Mouse (Mus musculus) intestine, postnatal 0 days (tissue): ENCODE data around the gene Scly. TPM values are rescaled to one million over a fixed set of nuclear protein-coding genes. Genes with fewer than 3 reads are reported as not detected.

Source experiments
- ATAC-seq: fragments of 200-750 bp; cut with Nextera tagmentation; 2 replicates; pipeline ENCODE4 v1.8.0; 2017; ENCODE audit warnings: mild to moderate bottlenecking, moderate TSS enrichment, moderate library complexity
- H3K27ac ChIP-seq: fragments of 300-500 bp; sonication (generic); 2 replicates; pipeline ENCODE4 v1.5.1; 2014; ENCODE audit warnings: mild to moderate bottlenecking, low read depth, low read length, moderate library complexity
- H3K27me3 ChIP-seq: fragments of 300-500 bp; sonication (generic); replicated peaks from 2 replicates; pipeline ENCODE4 v1.6.1; 2014; ENCODE audit warnings: low read length, mixed read lengths; ENCODE audit not compliant: control insufficient read depth, insufficient read depth
- H3K36me3 ChIP-seq: fragments of 300-500 bp; sonication (generic); 2 replicates; pipeline ENCODE4 v1.6.1; 2014; ENCODE audit warnings: mild to moderate bottlenecking, moderate library complexity; ENCODE audit not compliant: control insufficient read depth, insufficient read depth
- H3K4me1 ChIP-seq: fragments of 300-500 bp; sonication (generic); replicated peaks from 2 replicates; pipeline ENCODE4 v1.6.1; 2014; ENCODE audit warnings: antibody characterized with exemption, low read length, mixed read lengths; ENCODE audit not compliant: control insufficient read depth, insufficient read depth
- H3K4me2 ChIP-seq: fragments of 300-500 bp; sonication (generic); replicated peaks from 2 replicates; pipeline ENCODE4 v1.6.1; 2014; ENCODE audit warnings: low read depth, mild to moderate bottlenecking, moderate library complexity
- H3K4me3 ChIP-seq: fragments of 300-500 bp; sonication (generic); 2 replicates; pipeline ENCODE4 v1.5.1; 2014; ENCODE audit warnings: low read depth, low read length
- H3K9ac ChIP-seq: fragments of 300-500 bp; sonication (generic); 2 replicates; pipeline ENCODE4 v1.6.1; 2014; ENCODE audit warnings: mild to moderate bottlenecking, low read depth, low read length
- H3K9me3 ChIP-seq: fragments of 300-500 bp; sonication (generic); 2 replicates; pipeline ENCODE4 v1.6.1; 2016; ENCODE audit warnings: mixed run types; ENCODE audit not compliant: control insufficient read depth
- CTCF ChIP-seq: sonication (generic); IDR thresholded peaks from 2 replicates; pipeline ENCODE4 v1.5.1; 2016; ENCODE audit warnings: low read depth, mild to moderate bottlenecking, control low read depth, antibody characterized with exemption, moderate library complexity
- WGBS: fragments of 180-500 bp; shearing (Covaris S2); extraction: QIAGEN DNeasy Blood & Tissue Kit; methylation state at CpG from one replicate; pipeline ENCODE4 v1.1.7; 2014; 5-methylcytosine and 5-hydroxymethylcytosine counted together
- polyA plus RNA-seq: library from polyadenylated mRNA; unstranded; fragments of >200 nt; fragmentation: Nextera tagmentation; extraction: Ambion mirVana; gene quantifications from 2 replicates; pipeline ENCODE4 v1.2.1, GENCODE M21; 2015

Gene Scly
- polyA plus RNA-seq, 1 experiment from 2014 or later: 20.2 TPM

GRCm38 (mm10) chr1:91364822-91365644, 66.9 kb downstream of the Scly start:
- H3K4me3 ChIP-seq: no peak overlapping the region
- no peak overlapping the region for H3K9ac ChIP-seq
- ATAC-seq: no peak
- H3K36me3 ChIP-seq: no peaks in the 10 kb centered on the region; the same call in 1 of the 2 replicates
- H3K9me3 ChIP-seq: no peaks in the 10 kb centered on the region
- no peak overlapping the region for H3K4me2 ChIP-seq
- no peaks in the 10 kb centered on the region for H3K27me3 ChIP-seq
- H3K27ac ChIP-seq: no peak overlapping the region
- TF ChIP-seq CTCF: no peak
- peaks cover 4% of the 10 kb centered on the region; the same call in 1 of the 2 replicates for H3K4me1 ChIP-seq
- 95% methylated on average over 16 of the region's 16 CpGs for WGBS

DNA sequence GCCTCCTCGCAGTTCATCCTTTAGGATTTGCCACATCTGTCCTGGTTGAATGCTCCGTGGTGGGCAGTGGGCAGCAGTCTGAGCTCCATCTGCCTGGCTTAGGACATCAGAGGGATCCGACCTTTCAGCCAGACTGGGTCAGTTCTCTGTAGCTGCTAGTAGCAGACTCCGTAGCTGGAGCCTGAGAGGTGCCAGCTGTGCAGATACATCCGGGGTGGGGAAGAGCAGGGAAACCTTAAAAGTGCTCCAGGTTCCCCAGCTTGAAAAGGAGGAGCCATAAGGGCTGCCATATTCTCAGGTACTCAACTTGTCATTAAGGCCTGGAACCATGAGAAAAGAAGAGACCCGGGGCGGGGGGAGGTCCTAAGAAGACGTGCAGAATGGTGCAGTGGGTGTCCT, 67.7 kb downstream of the Scly start:
- Histone ChIP-seq H3K4me3 (peak overlapping the region; percentile 50), H3K9me3 (no peaks in the 10 kb centered on the region), H3K27ac (no peak overlapping the region), H3K36me3 (peaks cover 4% of the 10 kb centered on the region; the same call in 1 of the 2 replicates), H3K4me2 (peak overlapping the region; percentile 95), H3K9ac (no peak overlapping the region), H3K27me3 (no peaks in the 10 kb centered on the region), H3K4me1 (peaks cover 4% of the 10 kb centered on the region; the same call in 1 of the 2 replicates)
- 34% methylated on average over 8 of the region's 8 CpGs for WGBS
- TF ChIP-seq CTCF: no peak
- ATAC-seq: no peak

DNA sequence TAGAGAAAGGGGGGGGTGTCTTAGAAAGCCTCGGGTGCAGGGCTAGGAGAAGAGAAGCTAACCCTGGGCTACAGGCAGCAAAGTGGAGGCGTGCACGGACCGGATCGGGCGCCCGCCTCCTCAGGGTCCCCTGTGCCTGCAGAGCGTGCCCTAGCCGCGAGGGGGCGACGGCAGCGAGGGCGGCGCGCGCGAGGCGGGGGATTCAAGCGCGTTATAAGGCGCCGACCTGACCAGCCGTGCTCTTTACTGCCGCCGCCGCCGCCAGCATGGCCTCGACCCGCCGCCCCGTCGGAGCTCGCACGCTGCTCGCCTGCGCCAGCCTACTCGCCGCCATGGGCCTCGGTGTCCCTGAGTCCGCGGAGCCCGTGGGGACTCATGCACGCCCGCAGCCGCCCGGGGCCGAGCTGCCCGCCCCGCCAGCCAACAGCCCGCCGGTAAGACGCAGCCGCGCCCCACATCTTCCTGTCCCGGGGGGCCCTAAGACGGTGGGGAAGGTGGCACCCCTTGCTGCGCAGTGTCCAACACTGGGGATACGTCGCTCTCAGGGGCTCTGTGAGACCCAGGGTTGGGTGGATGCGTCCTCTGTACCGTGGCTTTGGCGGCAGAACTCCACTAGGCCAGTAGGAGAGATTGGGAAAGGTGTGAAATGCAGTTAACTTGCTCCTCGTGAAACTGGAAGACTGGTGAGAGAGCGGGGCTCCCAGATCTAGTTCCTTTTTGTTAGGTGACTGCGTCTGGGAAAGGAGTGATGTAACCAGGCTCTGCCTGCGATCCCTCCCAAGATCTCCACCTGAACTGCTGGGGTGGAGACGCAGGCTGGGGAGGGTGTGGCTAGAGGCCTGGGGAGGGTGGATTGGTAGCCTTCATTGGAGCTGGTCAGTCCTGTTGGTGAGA, 68.3 kb downstream of the Scly start, which contains the start of gene Erfe:
Erfe (plus strand) TSS at position 216 of the 894 bp plus-strand sequence.
- Histone ChIP-seq H3K4me3 (peak within 1 kb of the TSS; percentile 50), H3K36me3 (peaks cover 10% of the 10 kb centered on the region; the same call in 1 of the 2 replicates), H3K9ac (peak within 1 kb of the TSS; percentile 41; the same call in 1 of the 2 replicates), H3K27me3 (no peaks in the 10 kb centered on the region), H3K27ac (peak within 1 kb of the TSS; percentile 58), H3K4me2 (peak within 1 kb of the TSS; percentile 95), H3K9me3 (no peaks in the 10 kb centered on the region), H3K4me1 (peaks cover 4% of the 10 kb centered on the region; the same call in 1 of the 2 replicates)
- TF ChIP-seq CTCF: peak; percentile 94
- WGBS: under 1% methylated on average over 65 of the region's 68 CpGs
- peak; percentile 42; the same call in 1 of the 2 replicates for ATAC-seq

GRCm38 (mm10) chr1:91367295-91367694, 69.2 kb downstream of the Scly start:
- Histone ChIP-seq H3K27ac (no peak overlapping the region), H3K4me1 (peaks cover 4% of the 10 kb centered on the region; the same call in 1 of the 2 replicates), H3K4me2 (peak overlapping the region; percentile 95), H3K36me3 (peaks cover 19% of the 10 kb centered on the region), H3K9ac (no peak overlapping the region), H3K27me3 (no peaks in the 10 kb centered on the region), H3K9me3 (no peaks in the 10 kb centered on the region), H3K4me3 (no peak overlapping the region; the same call in 1 of the 2 replicates)
- no peak for TF ChIP-seq CTCF
- 89% methylated on average over 3 of the region's 3 CpGs for WGBS
- ATAC-seq: no peak

GRCm38 (mm10) chr1:91369408-91369807, 71.3 kb downstream of the Scly start:
- 37% methylated on average over 4 of the region's 4 CpGs for WGBS
- Histone ChIP-seq H3K4me3 (no peak overlapping the region), H3K4me2 (no peak overlapping the region), H3K27ac (peak overlapping the region; percentile 64; the same call in 1 of the 2 replicates), H3K9me3 (no peaks in the 10 kb centered on the region), H3K27me3 (no peaks in the 10 kb centered on the region), H3K36me3 (peaks cover 39% of the 10 kb centered on the region), H3K9ac (no peak overlapping the region), H3K4me1 (peaks cover 4% of the 10 kb centered on the region; the same call in 1 of the 2 replicates)
- no peak for TF ChIP-seq CTCF
- ATAC-seq: peak; percentile 90
